Mouse (Mus musculus) limb, embryonic 14.5 days (tissue): ENCODE results near the gene Igsf23. TPM values are rescaled to one million over a fixed set of nuclear protein-coding genes. Genes with fewer than 3 reads are reported as not detected.

Source experiments
- ATAC-seq: fragments of 200-750 bp; cut with Nextera tagmentation; 2 replicates; pipeline ENCODE4 v1.8.0; 2017; ENCODE audit warnings: low read depth, moderate number of reproducible peaks, moderate TSS enrichment; ENCODE audit not compliant: low FRiP score
- DNase-seq: peaks from one replicate; pipeline ENCODE4 v3.0.0-alpha.2; 2015; ENCODE audit warnings: low spot score
- H3K27ac ChIP-seq: fragments of 300-500 bp; sonication (generic); replicated peaks from 2 replicates; pipeline ENCODE4 v1.5.1; 2014; ENCODE audit warnings: low read depth, mild to moderate bottlenecking, low read length, moderate library complexity, mixed read lengths
- H3K27me3 ChIP-seq: fragments of 300-500 bp; sonication (generic); 2 replicates; pipeline ENCODE4 v1.6.1; 2014; ENCODE audit warnings: low read length, mixed read lengths; ENCODE audit not compliant: control insufficient read depth, insufficient read depth
- H3K36me3 ChIP-seq: fragments of 300-500 bp; sonication (generic); 2 replicates; pipeline ENCODE4 v1.6.1; 2014; ENCODE audit warnings: mild to moderate bottlenecking, low read length, moderate library complexity, mixed read lengths; ENCODE audit not compliant: control insufficient read depth, insufficient read depth
- H3K4me1 ChIP-seq: fragments of 300-500 bp; sonication (generic); 2 replicates; pipeline ENCODE4 v1.6.1; 2014; ENCODE audit warnings: antibody characterized with exemption, low read length, mixed read lengths; ENCODE audit not compliant: control insufficient read depth, insufficient read depth
- H3K4me2 ChIP-seq: fragments of 300-500 bp; sonication (generic); replicated peaks from 2 replicates; pipeline ENCODE4 v1.6.1; 2014; ENCODE audit warnings: low read depth, mild to moderate bottlenecking, low read length, moderate library complexity; ENCODE audit not compliant: severe bottlenecking
- H3K4me3 ChIP-seq: fragments of 300-500 bp; sonication (generic); replicated peaks from 2 replicates; pipeline ENCODE4 v1.5.1; 2014; ENCODE audit warnings: low read length
- H3K9ac ChIP-seq: fragments of 300-500 bp; sonication (generic); 2 replicates; pipeline ENCODE4 v1.6.1; 2014; ENCODE audit warnings: mild to moderate bottlenecking, low read depth, low read length, moderate library complexity; ENCODE audit not compliant: severe bottlenecking
- H3K9me3 ChIP-seq: fragments of 300-500 bp; sonication (generic); 2 replicates; pipeline ENCODE4 v1.6.1; 2016; ENCODE audit warnings: low read length; ENCODE audit not compliant: control insufficient read depth
- POLR2A ChIP-seq: fragments of 200-500 bp; IDR thresholded peaks from 2 replicates; pipeline ENCODE4 v1.8.0; 2012; ENCODE audit warnings: inconsistent platforms, mild to moderate bottlenecking, moderate library complexity, borderline replicate concordance; ENCODE audit not compliant: insufficient read depth, insufficient read length; ENCODE audit errors: extremely low read depth
- WGBS: fragments of 180-500 bp; shearing (Covaris S2); extraction: QIAGEN DNeasy Blood & Tissue Kit; methylation state at CpG from one replicate; pipeline ENCODE4 v1.1.7; 2014; 5-methylcytosine and 5-hydroxymethylcytosine counted together
- polyA plus RNA-seq, 2 experiments: library from polyadenylated mRNA; depleted of rRNA in 1 of 2; stranded (reverse) in 1 of 2; unstranded in 1 of 2; fragments of >200 nt; fragmentation: Nextera tagmentation in 1 of 2; extraction: Ambion mirVana in 1 of 2; gene quantifications; 2 replicates each; pipeline versions ENCODE4 v1.2.1 to v1.2.3; 2012 to 2014

The Igsf23 gene
- polyA plus RNA-seq, 2 experiments, result 0.09 to 0.30 TPM

DNA sequence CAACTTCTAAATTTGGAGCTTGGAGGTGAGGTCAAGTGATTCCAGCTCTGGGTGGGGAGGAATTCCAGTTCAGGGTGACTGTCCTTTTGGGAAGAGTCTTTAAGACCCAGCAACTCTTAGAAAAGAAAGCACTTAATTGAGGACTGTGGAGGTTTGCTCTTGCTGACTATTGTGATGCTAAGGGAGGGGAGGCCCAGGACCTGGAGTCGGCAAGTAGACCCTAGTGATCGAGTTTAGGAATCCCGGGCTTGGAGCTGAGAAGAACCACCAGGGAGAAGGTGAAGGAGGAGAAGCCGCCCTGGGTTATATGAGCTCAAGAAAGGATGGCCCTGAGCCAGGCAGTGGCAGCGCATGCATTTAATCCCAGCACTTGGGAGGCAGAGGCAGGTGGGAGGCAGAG, 22.1 kb downstream of the Igsf23 start:
- WGBS, result 69% methylated on average over 5 of the region's 5 CpGs
- no peak for ATAC-seq
- TF ChIP-seq POLR2A, result no peak

GRCm38 (mm10) chr7:19926849-19927480, 23.6 kb downstream of the Igsf23 start:
- Histone ChIP-seq H3K27me3 (no peaks in the 10 kb centered on the region), H3K4me2 (no peak overlapping the region), H3K4me3 (no peak overlapping the region), H3K9ac (no peak overlapping the region), H3K27ac (no peak overlapping the region), H3K4me1 (no peaks in the 10 kb centered on the region), H3K9me3 (no peaks in the 10 kb centered on the region), H3K36me3 (no peaks in the 10 kb centered on the region)
- ATAC-seq (no peak), DNase-seq (no peak)
- 59% methylated on average over 2 of the region's 2 CpGs for WGBS
- TF ChIP-seq POLR2A, result no peak

More for the DNA sequence above, 22.1 kb downstream of the Igsf23 start:
- Histone ChIP-seq H3K36me3 (no peaks in the 10 kb centered on the region), H3K4me2 (no peak overlapping the region), H3K9ac (no peak overlapping the region), H3K4me3 (no peak overlapping the region), H3K4me1 (no peaks in the 10 kb centered on the region), H3K9me3 (no peaks in the 10 kb centered on the region), H3K27me3 (0 out of 2 replicates have a peak, but pooled peaks cover 4% of the 10 kb centered on the region), H3K27ac (no peak overlapping the region)
- DNase-seq, result no peak

DNA sequence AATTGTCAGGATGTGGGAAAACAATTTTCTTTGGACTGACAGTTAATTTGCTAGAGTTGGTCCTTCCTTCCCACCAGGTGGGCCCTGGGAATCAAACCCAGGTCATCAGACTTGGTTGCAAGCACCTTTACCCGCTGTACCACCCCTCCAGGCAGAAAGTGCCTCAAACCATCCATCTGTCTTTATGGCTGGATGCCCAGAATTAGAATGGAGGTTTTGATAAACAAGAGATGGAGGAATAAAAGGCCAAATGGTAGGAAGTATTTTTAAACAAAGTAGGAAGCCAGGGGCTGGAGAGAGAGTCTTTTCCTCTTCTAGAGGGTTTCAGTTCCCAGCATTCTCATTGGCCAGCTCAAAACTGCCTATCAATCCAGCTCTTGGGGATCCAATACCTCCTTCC, 25.2 kb downstream of the Igsf23 start:
- ATAC-seq, result no peak
- WGBS, result 81% methylated on average over 1 of the region's 1 CpGs

DNA sequence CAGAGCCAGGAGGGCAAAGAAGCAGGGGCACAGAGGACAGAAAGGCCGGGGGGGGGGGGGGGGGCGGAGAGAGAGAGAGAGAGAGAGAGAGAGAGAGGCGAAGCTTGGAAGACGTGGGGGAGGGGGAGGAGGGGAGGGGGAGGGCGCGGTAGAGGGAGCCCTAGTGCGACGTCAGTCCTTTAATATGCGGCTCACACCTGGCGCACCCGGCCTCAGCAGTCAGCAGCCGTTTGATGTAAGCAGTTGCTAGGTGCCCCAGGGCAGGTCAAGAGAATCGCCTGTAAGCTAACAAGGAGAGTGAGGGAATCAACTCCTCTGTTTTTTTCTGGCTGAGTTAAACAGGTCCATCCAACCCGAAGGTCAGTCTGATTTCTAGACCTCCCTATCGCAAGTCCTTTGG, 26.8 kb downstream of the Igsf23 start:
- H3K27ac ChIP-seq, result no peak overlapping the region
- ATAC-seq, result no peak
- no peak for TF ChIP-seq POLR2A
- peaks cover 6% of the 10 kb centered on the region for H3K4me1 ChIP-seq
- no peak overlapping the region for H3K4me3 ChIP-seq
- H3K9me3 ChIP-seq, result no peaks in the 10 kb centered on the region
- H3K27me3 ChIP-seq, result no peaks in the 10 kb centered on the region
- no peaks in the 10 kb centered on the region for H3K36me3 ChIP-seq
- no peak overlapping the region for H3K9ac ChIP-seq
- H3K4me2 ChIP-seq, result no peak overlapping the region
- 12% methylated on average over 7 of the region's 15 CpGs for WGBS
- no peak for DNase-seq

More for the DNA sequence above, 25.2 kb downstream of the Igsf23 start:
- no peak for DNase-seq
- no peak overlapping the region for H3K4me2 ChIP-seq
- H3K4me1 ChIP-seq, result no peaks in the 10 kb centered on the region
- H3K4me3 ChIP-seq, result no peak overlapping the region
- TF ChIP-seq POLR2A, result no peak
- no peaks in the 10 kb centered on the region for H3K27me3 ChIP-seq
- H3K36me3 ChIP-seq, result no peaks in the 10 kb centered on the region
- no peaks in the 10 kb centered on the region for H3K9me3 ChIP-seq
- H3K9ac ChIP-seq, result no peak overlapping the region
- H3K27ac ChIP-seq, result no peak overlapping the region

DNA sequence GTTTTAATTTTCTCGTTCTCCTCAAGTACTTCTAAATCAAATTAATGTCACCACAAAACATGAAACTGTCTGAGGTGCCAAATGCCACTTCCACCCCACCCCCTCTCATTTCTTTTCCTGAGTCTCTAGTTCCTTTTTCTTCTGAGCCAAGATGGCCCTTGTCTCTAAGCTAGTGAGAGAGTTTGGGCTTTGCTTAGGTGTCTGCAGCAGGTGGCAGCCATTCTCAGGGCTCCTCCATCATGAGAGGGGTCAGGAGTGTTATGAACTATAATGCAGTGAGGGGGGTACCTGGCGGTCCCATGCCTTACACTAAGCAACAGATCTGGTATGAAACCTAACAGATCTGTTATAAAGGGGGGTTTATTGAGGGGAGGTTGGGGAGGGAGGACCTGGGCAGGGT, 27.2 kb downstream of the Igsf23 start:
- 28% methylated on average over 2 of the region's 2 CpGs for WGBS
- Histone ChIP-seq H3K9ac (no peak overlapping the region), H3K27ac (no peak overlapping the region), H3K9me3 (no peaks in the 10 kb centered on the region), H3K4me3 (no peak overlapping the region), H3K4me1 (peaks cover 6% of the 10 kb centered on the region), H3K27me3 (no peaks in the 10 kb centered on the region), H3K4me2 (no peak overlapping the region), H3K36me3 (peaks cover 2% of the 10 kb centered on the region; the same call in 1 of the 2 replicates)
- DNase-seq (no peak), ATAC-seq (no peak)
- no peak for TF ChIP-seq POLR2A
